Mouse (Mus musculus) myocyte (in vitro differentiated cells): Measurements from ENCODE around the gene Rbmx. TPM values are rescaled to one million over a fixed set of nuclear protein-coding genes. Genes with fewer than 3 reads are reported as not detected.

Experiments used
- H3K27me3 ChIP-seq: one replicate; pipeline ENCODE4 v1.6.1; 2011; ENCODE audit not compliant: control insufficient read depth, insufficient read depth, insufficient read length
- H3K36me3 ChIP-seq: one replicate; pipeline ENCODE4 v1.6.1; 2011; ENCODE audit not compliant: control insufficient read depth, insufficient read depth
- H3K4me2 ChIP-seq: one replicate; pipeline ENCODE4 v1.6.1; 2011; ENCODE audit warnings: low read depth, control low read depth
- H3K4me3 ChIP-seq: one replicate; pipeline ENCODE4 v1.5.1; 2011; ENCODE audit warnings: mild to moderate bottlenecking, control low read depth, moderate library complexity
- H3K79me2 ChIP-seq: one replicate; pipeline ENCODE4 v1.6.1; 2011; ENCODE audit not compliant: control insufficient read depth, insufficient read depth
- H3ac ChIP-seq: one replicate; pipeline ENCODE4 v1.6.1; 2011; ENCODE audit not compliant: control insufficient read depth, insufficient read length
- CEBPB ChIP-seq: IDR thresholded peaks from 2 replicates; pipeline ENCODE4 v1.6.1; 2011; ENCODE audit warnings: mild to moderate bottlenecking, moderate library complexity; ENCODE audit not compliant: poor library complexity, insufficient read depth, severe bottlenecking
- E2F4 ChIP-seq: IDR thresholded peaks from one replicate; pipeline ENCODE4 v1.6.1; 2011; ENCODE audit warnings: mild to moderate bottlenecking, control low read depth, moderate library complexity; ENCODE audit not compliant: insufficient read depth
- MAX ChIP-seq: IDR thresholded peaks from one replicate; pipeline ENCODE4 v1.6.1; 2011; ENCODE audit warnings: low read depth, mild to moderate bottlenecking, control low read depth
- MYOD1 ChIP-seq, 3 experiments: IDR thresholded peaks; one replicate each; pipeline ENCODE4 v1.6.1; 2011; ENCODE audit warnings: control low read depth in 2 of 3, low read depth in 2 of 3, mild to moderate bottlenecking in 2 of 3, moderate library complexity in 1 of 3; ENCODE audit not compliant: insufficient read length in 2 of 3, control insufficient read depth in 1 of 3
- MYOG ChIP-seq, 3 experiments: IDR thresholded peaks; one replicate each; pipeline ENCODE4 v1.6.1; 2011; ENCODE audit warnings: control low read depth in 2 of 3, low read depth in 2 of 3, mild to moderate bottlenecking in 2 of 3; ENCODE audit not compliant: insufficient read length in 2 of 3, control insufficient read depth in 1 of 3, insufficient read depth in 1 of 3
- POLR2A ChIP-seq: IDR thresholded peaks from one replicate; pipeline ENCODE4 v1.6.1; 2011; ENCODE audit warnings: low read depth, mild to moderate bottlenecking, control low read depth, moderate library complexity; ENCODE audit not compliant: insufficient read length
- POLR2AphosphoS2 ChIP-seq: IDR thresholded peaks from one replicate; pipeline ENCODE4 v1.6.1; 2011; ENCODE audit warnings: low read depth, control low read depth; ENCODE audit not compliant: insufficient read length
- REST ChIP-seq: IDR thresholded peaks from one replicate; pipeline ENCODE4 v1.6.1; 2011; ENCODE audit warnings: mild to moderate bottlenecking, control low read depth, moderate library complexity; ENCODE audit not compliant: insufficient read depth, insufficient read length
- SRF ChIP-seq: IDR thresholded peaks from one replicate; pipeline ENCODE4 v1.6.1; 2011; ENCODE audit warnings: low read depth; ENCODE audit not compliant: control insufficient read depth, insufficient read length
- TCF12 ChIP-seq: IDR thresholded peaks from one replicate; pipeline ENCODE4 v1.6.1; 2011; ENCODE audit warnings: mild to moderate bottlenecking, control low read depth; ENCODE audit not compliant: poor library complexity, insufficient read depth, severe bottlenecking
- TCF3 ChIP-seq: IDR thresholded peaks from one replicate; pipeline ENCODE4 v1.6.1; 2011; ENCODE audit warnings: low read depth, control low read depth; ENCODE audit not compliant: insufficient read length
- USF1 ChIP-seq: IDR thresholded peaks from one replicate; pipeline ENCODE4 v1.6.1; 2011; ENCODE audit warnings: low read depth, mild to moderate bottlenecking, control low read depth, moderate library complexity
- polyA plus RNA-seq: library from polyadenylated mRNA; unstranded; fragments of >200 nt; fragmentation: generic; extraction: Trizol; gene quantifications from one replicate; pipeline ENCODE4 v1.2.1, GENCODE M21; 2012; ENCODE audit warnings: missing spikeins

The Rbmx gene
- polyA plus RNA-seq, 1 experiment: 14.2 TPM

DNA sequence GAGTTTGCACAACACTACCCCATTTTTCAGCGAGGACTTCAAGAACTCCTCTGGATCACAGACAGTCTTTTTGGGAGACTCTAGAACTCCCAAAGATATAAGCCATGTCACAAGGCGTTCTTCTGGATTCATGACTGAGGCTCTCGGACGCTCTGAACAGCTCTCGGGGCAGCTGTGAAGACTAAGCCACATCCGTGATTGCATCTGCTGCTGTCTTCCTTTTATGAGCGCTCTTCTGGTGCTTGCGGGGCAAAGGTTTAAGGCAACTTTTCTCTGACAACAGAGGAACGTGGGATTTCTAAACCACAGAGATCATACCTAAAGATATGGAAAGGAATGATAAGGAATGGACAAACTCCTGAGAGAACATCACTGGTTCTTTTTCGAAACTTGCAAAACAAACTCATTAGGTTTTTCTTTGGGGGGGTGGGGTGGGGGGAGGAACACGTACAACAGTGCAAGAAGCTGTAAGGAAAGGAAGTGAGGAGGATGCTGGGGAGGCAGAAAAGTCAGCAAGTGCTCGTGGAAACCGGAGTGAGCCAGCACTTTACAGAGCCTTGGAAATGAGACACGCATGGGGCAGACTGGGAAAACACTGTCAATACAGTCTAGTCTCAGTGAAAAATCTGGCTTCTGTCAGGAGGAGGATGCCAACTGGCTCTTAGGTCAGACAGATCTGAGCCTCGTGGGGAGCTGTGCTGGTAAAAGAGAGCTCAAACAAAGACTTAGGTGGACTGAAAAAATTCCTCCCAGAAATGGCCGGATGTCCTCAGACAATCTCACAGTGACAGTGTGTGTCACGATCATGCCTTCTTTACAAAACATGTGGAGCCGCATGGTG lies 54.2 kb downstream of the Rbmx start, which contains the start of gene Arhgef6:
Arhgef6 (minus strand) TSS at position 359 of the 841 bp plus-strand sequence.
- TF ChIP-seq MAX (no peak), POLR2AphosphoS2 (no peak), USF1 (no peak), MYOG (IDR thresholded peaks at IDR 0.05; ENCODE audit: control insufficient read depth in 1 of 3, insufficient read depth in 1 of 3, insufficient read length in 2 of 3, low read depth in 2 of 3) (no peak), TCF3 (no peak), TCF12 (no peak), CEBPB (no peak), SRF (no peak), MYOD1 (IDR thresholded peaks at IDR 0.05; ENCODE audit: control insufficient read depth in 1 of 3, insufficient read length in 2 of 3, low read depth in 2 of 3) (no peak), POLR2A (no peak), REST (no peak), E2F4 (no peak)
- no peak within 1 kb of the TSS for H3ac ChIP-seq
- H3K36me3 ChIP-seq: no peaks in the 10 kb centered on the region
- peak within 1 kb of the TSS; percentile 72 for H3K4me2 ChIP-seq
- H3K79me2 ChIP-seq: no peaks in the 10 kb centered on the region
- no peaks in the 10 kb centered on the region for H3K27me3 ChIP-seq
- no peak within 1 kb of the TSS for H3K4me3 ChIP-seq

- H3K27me3 ChIP-seq: no peaks in the 10 kb centered on the region
- peak overlapping the region; percentile 72 for H3K4me2 ChIP-seq
- no peaks in the 10 kb centered on the region for H3K79me2 ChIP-seq
- H3ac ChIP-seq: no peak overlapping the region
- no peak for TF ChIP-seq TCF12
- TF ChIP-seq USF1: no peak
- TF ChIP-seq POLR2A: no peak
- no peak for TF ChIP-seq TCF3
- no peak for TF ChIP-seq REST
- TF ChIP-seq MYOG (IDR thresholded peaks at IDR 0.05; ENCODE audit: control insufficient read depth in 1 of 3, insufficient read depth in 1 of 3, insufficient read length in 2 of 3, low read depth in 2 of 3): no peak
- no peak for TF ChIP-seq MAX
- TF ChIP-seq SRF: no peak
- no peak for TF ChIP-seq CEBPB
- TF ChIP-seq POLR2AphosphoS2: no peak
- no peak for TF ChIP-seq E2F4
- H3K36me3 ChIP-seq: no peaks in the 10 kb centered on the region
- no peak overlapping the region for H3K4me3 ChIP-seq
These were observed 55.3 kb downstream of the Rbmx start for GRCm38 (mm10) chrX:57337582-57337981.

DNA sequence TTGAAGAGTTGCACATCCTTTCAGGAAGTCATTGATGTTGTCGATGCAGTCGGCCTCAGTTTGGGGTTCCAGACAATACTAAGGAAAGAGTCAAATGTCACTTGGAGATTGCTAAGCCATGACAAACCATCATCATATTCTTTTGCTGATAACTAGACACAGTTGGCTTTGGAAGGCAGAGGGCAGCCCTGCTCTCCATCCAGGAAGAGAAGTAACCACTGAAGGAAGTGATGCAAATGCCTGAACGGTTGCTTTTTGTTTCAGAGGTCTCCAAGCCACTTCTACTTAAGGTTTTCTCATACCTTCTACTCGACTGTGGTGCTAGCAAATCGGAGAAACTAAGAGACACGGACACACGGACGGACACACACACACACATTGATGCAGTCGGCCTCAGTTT lies 55.9 kb downstream of the Rbmx start:
- Histone ChIP-seq H3K79me2 (no peaks in the 10 kb centered on the region), H3K36me3 (no peaks in the 10 kb centered on the region), H3ac (no peak overlapping the region), H3K4me2 (no peak overlapping the region), H3K4me3 (no peak overlapping the region), H3K27me3 (no peaks in the 10 kb centered on the region)
- TF ChIP-seq TCF12 (no peak), POLR2AphosphoS2 (no peak), MYOG (IDR thresholded peaks at IDR 0.05; ENCODE audit: control insufficient read depth in 1 of 3, insufficient read depth in 1 of 3, insufficient read length in 2 of 3, low read depth in 2 of 3) (no peak), POLR2A (no peak), MAX (no peak), MYOD1 (IDR thresholded peaks at IDR 0.05; ENCODE audit: control insufficient read depth in 1 of 3, insufficient read length in 2 of 3, low read depth in 2 of 3) (no peak), E2F4 (no peak), SRF (no peak), REST (no peak), CEBPB (no peak), USF1 (no peak), TCF3 (no peak)

- TF ChIP-seq CEBPB (no peak), TCF3 (no peak), MYOG (IDR thresholded peaks at IDR 0.05; ENCODE audit: control insufficient read depth in 1 of 3, insufficient read depth in 1 of 3, insufficient read length in 2 of 3, low read depth in 2 of 3) (no peak), USF1 (no peak), REST (no peak), MAX (no peak), POLR2AphosphoS2 (no peak), SRF (no peak), POLR2A (no peak), TCF12 (no peak), MYOD1 (IDR thresholded peaks at IDR 0.05; ENCODE audit: control insufficient read depth in 1 of 3, insufficient read length in 2 of 3, low read depth in 2 of 3) (no peak), E2F4 (no peak)
- Histone ChIP-seq H3K4me2 (no peak overlapping the region), H3K36me3 (no peaks in the 10 kb centered on the region), H3K27me3 (no peaks in the 10 kb centered on the region), H3K79me2 (no peaks in the 10 kb centered on the region), H3ac (no peak overlapping the region), H3K4me3 (no peak overlapping the region)
These were observed 57.5 kb downstream of the Rbmx start for GRCm38 (mm10) chrX:57335313-57335712.

Other genes starting within 250 kb of the Rbmx start
- gene Cd40lg, start 180.9 kb downstream of the Rbmx start, polyA plus RNA-seq: not detected
- gene Arhgef6, start 54.3 kb downstream of the Rbmx start, polyA plus RNA-seq: 3.5 TPM
- gene Gm364, start 16.1 kb upstream of the Rbmx start, polyA plus RNA-seq: 0.29 TPM
- not detected for gene Gpr101, start 110.7 kb upstream of the Rbmx start, polyA plus RNA-seq